Mouse (Mus musculus) liver, embryonic 15.5 days (tissue): ENCODE results near the gene Efcab11. TPM values are rescaled to one million over a fixed set of nuclear protein-coding genes. Genes with fewer than 3 reads are reported as not detected.
A peak's percentile ranks its signal among the peaks of the same experiment; 100 is the strongest.

Experiments
- ATAC-seq: fragments of 200-750 bp; cut with Nextera tagmentation; 2 replicates; pipeline ENCODE4 v1.8.0; 2017; ENCODE audit warnings: moderate number of reproducible peaks, mild to moderate bottlenecking, moderate library complexity; ENCODE audit not compliant: insufficient read depth
- H3K27ac ChIP-seq: fragments of 300-500 bp; sonication (generic); replicated peaks from 2 replicates; pipeline ENCODE4 v1.5.1; 2015; ENCODE audit warnings: mild to moderate bottlenecking, inconsistent platforms
- H3K27me3 ChIP-seq: fragments of 300-500 bp; sonication (generic); 2 replicates; pipeline ENCODE4 v1.6.1; 2015; ENCODE audit warnings: mild to moderate bottlenecking, inconsistent platforms
- H3K36me3 ChIP-seq: fragments of 300-500 bp; sonication (generic); replicated peaks from 2 replicates; pipeline ENCODE4 v1.6.1; 2015; ENCODE audit warnings: moderate library complexity, mild to moderate bottlenecking, inconsistent platforms
- H3K4me1 ChIP-seq: fragments of 300-500 bp; sonication (generic); replicated peaks from 2 replicates; pipeline ENCODE4 v1.6.1; 2015; ENCODE audit warnings: inconsistent platforms
- H3K4me2 ChIP-seq: fragments of 300-500 bp; sonication (generic); 2 replicates; pipeline ENCODE4 v1.6.1; 2015; ENCODE audit warnings: moderate library complexity, mild to moderate bottlenecking, inconsistent platforms
- H3K4me3 ChIP-seq: fragments of 300-500 bp; sonication (generic); replicated peaks from 2 replicates; pipeline ENCODE4 v1.5.1; 2015; ENCODE audit warnings: mild to moderate bottlenecking, inconsistent platforms
- H3K9ac ChIP-seq: fragments of 300-500 bp; sonication (generic); 2 replicates; pipeline ENCODE4 v1.6.1; 2015; ENCODE audit warnings: moderate library complexity, mild to moderate bottlenecking, inconsistent platforms
- H3K9me3 ChIP-seq: fragments of 300-500 bp; sonication (generic); replicated peaks from 2 replicates; pipeline ENCODE4 v1.6.1; 2016; ENCODE audit warnings: inconsistent platforms
- WGBS: fragments of 180-500 bp; shearing (Covaris S2); methylation state at CpG from one replicate; pipeline ENCODE4 v1.1.7; 2015; ENCODE audit warnings: mixed read lengths; ENCODE audit not compliant: insufficient replicate concordance; 5-methylcytosine and 5-hydroxymethylcytosine counted together
- polyA plus RNA-seq: library from polyadenylated mRNA; unstranded; fragments of >200 nt; fragmentation: Nextera tagmentation; extraction: Ambion mirVana; gene quantifications from 2 replicates; pipeline ENCODE4 v1.2.1, GENCODE M21; 2015

Gene Efcab11
- polyA plus RNA-seq, 1 experiment from 2014 or later, result 5.4 TPM

- peaks cover 46% of the 10 kb centered on the region for H3K36me3 ChIP-seq
Observed at GRCm38 (mm10) chr12:99904537-99904936, 20.3 kb upstream of the Efcab11 start.

DNA sequence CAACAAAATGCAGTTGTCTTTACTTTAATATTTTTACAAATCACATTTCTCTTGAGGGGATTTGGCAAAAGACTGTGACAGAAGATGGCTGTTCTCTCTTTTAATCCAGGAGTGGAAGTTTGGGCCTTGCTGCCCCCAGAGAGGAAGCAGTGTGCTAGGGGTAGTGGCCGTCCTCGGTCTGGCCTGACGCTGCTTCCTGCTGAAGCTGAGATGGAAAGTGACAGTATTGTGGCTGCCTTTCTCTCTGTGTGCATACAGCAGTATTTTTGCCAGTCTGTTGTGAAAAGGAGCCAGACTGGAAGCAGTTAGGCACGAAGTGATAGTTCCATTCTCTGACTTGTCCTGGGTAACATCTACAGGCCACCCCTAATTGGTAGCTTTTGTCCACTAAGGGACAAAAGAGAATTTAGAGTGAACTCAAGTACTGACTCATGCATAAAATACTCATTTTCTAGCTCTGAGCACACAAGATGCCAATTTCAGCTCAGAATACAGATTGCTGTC lies 18.7 kb upstream of the Efcab11 start:
- Histone ChIP-seq H3K9ac (no peak overlapping the region), H3K36me3 (peaks cover 48% of the 10 kb centered on the region), H3K4me3 (no peak overlapping the region), H3K4me2 (no peak overlapping the region), H3K4me1 (no peaks in the 10 kb centered on the region), H3K27me3 (no peaks in the 10 kb centered on the region), H3K27ac (no peak overlapping the region), H3K9me3 (no peaks in the 10 kb centered on the region)
- ATAC-seq, result no peak
- 53% methylated on average over 4 of the region's 4 CpGs for WGBS

More at GRCm38 (mm10) chr12:99904537-99904936, 20.3 kb upstream of the Efcab11 start:
- Histone ChIP-seq H3K9me3 (no peaks in the 10 kb centered on the region), H3K4me1 (no peaks in the 10 kb centered on the region), H3K9ac (no peak overlapping the region), H3K4me3 (no peak overlapping the region), H3K27me3 (no peaks in the 10 kb centered on the region), H3K4me2 (no peak overlapping the region), H3K27ac (no peak overlapping the region)
- WGBS, result 85% methylated on average over 5 of the region's 5 CpGs
- ATAC-seq, result no peak

DNA sequence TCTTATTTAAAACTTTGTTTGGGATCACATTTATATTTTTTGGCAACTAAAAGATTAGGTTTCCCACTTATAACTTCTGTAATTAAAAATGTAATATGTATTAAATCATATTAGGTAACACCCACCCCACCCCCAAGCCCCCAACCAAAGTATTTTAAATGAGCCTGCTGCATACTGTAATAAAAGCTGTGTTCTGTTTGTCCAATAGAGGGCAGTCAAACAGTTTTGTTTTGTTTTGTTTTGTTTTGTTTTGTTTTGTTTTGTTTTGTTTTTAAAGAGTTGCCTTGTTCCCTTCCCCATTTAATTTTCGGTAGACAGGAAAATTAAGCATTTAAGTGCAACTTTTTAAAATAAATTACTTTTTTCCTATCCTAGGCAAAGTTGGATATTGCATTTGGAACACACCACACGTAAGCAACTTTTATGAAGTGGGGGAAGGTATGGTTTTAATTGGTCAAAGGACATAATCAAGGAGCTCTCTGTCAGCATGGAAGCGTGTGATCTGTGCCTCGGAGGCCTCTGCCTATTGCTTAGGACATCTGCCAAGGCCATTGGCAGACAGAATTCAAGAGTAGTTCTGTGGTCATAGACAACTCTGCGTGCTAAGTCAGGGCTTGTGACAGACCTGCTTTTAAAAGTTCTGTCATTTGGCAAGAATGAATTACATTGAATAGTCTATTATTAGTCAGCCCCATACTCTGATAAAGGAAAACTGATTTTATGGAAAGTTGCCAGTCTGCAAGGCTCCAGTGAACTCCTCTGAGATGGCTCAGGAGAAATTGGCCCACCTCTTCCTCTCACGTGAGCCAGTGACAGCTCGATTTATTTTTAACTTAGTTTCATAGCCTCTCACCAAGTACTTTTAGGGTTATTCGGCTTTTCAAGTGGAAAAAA lies 18.0 kb upstream of the Efcab11 start:
- Histone ChIP-seq H3K9me3 (no peaks in the 10 kb centered on the region), H3K9ac (no peak overlapping the region), H3K4me2 (no peak overlapping the region), H3K27ac (no peak overlapping the region), H3K4me3 (no peak overlapping the region), H3K36me3 (peaks cover 48% of the 10 kb centered on the region), H3K27me3 (no peaks in the 10 kb centered on the region), H3K4me1 (no peaks in the 10 kb centered on the region)
- ATAC-seq, result no peak
- WGBS, result 60% methylated on average over 8 of the region's 8 CpGs

GRCm38 (mm10) chr12:99899991-99900390 lies 15.8 kb upstream of the Efcab11 start:
- 24% methylated on average over 3 of the region's 3 CpGs for WGBS
- peaks cover 50% of the 10 kb centered on the region for H3K36me3 ChIP-seq

DNA sequence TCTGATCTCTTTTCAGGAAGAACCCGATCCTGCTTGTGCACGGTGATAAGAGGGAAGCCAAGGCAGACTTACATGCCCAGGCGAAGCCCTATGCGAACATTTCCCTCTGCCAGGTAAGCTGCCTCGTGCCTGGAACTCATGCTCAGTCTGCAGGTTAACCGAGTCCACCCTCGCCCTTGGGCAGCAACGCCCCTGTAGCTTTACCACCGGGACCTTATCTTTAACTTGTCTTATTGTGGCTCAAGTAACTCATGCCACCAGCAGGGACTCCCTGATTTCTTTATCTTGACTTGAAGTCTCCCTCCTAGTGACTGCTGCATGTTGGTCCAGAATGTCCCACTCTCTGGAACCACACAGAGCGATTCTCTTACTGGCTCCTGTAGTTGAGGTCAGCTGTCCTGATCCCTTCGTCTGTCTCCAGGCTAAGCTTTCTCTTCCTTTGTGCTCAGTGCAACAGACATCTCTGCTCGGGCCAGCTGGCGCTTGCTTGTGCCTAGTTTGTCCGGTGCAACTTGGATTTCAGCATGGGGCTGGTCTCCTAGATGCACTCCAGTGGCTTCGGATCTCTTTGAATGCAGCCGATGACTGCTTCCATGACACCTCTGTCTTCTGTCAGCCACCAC lies 14.1 kb upstream of the Efcab11 start:
- H3K27me3 ChIP-seq, result no peaks in the 10 kb centered on the region
- no peak overlapping the region for H3K27ac ChIP-seq
- H3K4me1 ChIP-seq, result no peaks in the 10 kb centered on the region
- H3K36me3 ChIP-seq, result peaks cover 42% of the 10 kb centered on the region
- H3K9me3 ChIP-seq, result no peaks in the 10 kb centered on the region
- H3K4me2 ChIP-seq, result no peak overlapping the region
- WGBS, result 65% methylated on average over 16 of the region's 16 CpGs
- no peak overlapping the region for H3K9ac ChIP-seq
- no peak overlapping the region for H3K4me3 ChIP-seq
- ATAC-seq, result no peak

More at GRCm38 (mm10) chr12:99899991-99900390, 15.8 kb upstream of the Efcab11 start:
- no peak for ATAC-seq
- Histone ChIP-seq H3K4me1 (no peaks in the 10 kb centered on the region), H3K9ac (no peak overlapping the region), H3K27me3 (no peaks in the 10 kb centered on the region), H3K4me3 (no peak overlapping the region), H3K9me3 (no peaks in the 10 kb centered on the region), H3K4me2 (no peak overlapping the region), H3K27ac (no peak overlapping the region)

DNA sequence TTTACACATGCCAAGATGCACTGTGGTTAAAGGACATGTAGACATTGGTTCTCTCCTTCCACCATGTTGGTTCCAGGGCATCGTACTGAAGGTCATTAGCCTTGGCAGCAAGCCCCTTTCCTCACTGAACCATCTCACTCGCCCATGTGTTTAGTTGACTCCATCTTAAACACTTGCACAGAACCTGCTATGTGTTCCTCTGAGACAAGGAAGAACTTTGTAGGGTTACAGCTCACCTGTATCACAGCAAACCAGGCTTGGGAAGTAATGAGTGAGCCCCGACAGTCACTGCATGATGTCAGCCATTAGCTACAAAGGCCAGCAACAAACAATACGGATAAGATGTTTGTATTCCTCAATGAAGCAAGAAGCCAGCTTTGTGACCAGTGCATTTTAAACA lies 13.6 kb upstream of the Efcab11 start:
- Histone ChIP-seq H3K4me2 (no peak overlapping the region), H3K9me3 (no peaks in the 10 kb centered on the region), H3K4me3 (no peak overlapping the region), H3K9ac (no peak overlapping the region), H3K27ac (no peak overlapping the region), H3K27me3 (no peaks in the 10 kb centered on the region), H3K36me3 (peaks cover 39% of the 10 kb centered on the region), H3K4me1 (no peaks in the 10 kb centered on the region)
- ATAC-seq, result no peak
- WGBS, result 74% methylated on average over 4 of the region's 4 CpGs

DNA sequence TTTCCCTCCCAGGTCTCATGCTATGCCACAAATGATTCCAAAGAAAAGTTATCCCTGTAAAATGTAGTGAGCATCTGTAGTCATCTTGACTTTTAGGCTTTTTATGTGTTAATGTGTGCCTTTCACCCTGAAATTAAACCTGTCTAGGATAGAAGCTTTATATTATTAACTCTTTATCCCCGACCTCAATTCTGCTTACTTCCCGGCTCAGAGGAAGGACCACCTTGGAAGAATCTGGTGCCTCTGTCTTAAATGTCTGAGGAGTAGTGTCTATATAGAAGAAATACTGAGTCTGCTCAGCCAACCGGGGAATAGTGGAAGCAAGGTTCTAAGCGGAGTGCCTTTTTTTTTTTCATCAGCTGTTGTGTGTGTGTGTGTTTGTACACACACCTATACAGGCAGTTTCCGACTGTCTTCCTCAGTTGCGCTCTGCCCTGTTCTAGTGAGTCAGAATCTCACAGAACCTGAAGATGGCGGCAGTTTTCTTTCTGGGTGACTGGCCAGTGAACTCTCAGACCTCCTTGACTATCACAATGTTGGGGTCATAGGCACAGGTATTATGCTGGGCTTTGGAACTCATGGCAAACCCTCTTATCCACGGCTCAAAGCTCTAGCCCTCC lies 1.2 kb upstream of the Efcab11 start:
- Histone ChIP-seq H3K4me1 (peaks cover 31% of the 10 kb centered on the region), H3K4me3 (peak overlapping the region; percentile 81), H3K9me3 (no peaks in the 10 kb centered on the region), H3K27me3 (no peaks in the 10 kb centered on the region), H3K4me2 (peak overlapping the region; percentile 99), H3K9ac (peak overlapping the region; percentile 82), H3K36me3 (0 out of 2 replicates have a peak, but pooled peaks cover 3% of the 10 kb centered on the region), H3K27ac (no peak overlapping the region; the same call in 1 of the 2 replicates)
- WGBS, result 50% methylated on average over 8 of the region's 8 CpGs
- no peak for ATAC-seq

DNA sequence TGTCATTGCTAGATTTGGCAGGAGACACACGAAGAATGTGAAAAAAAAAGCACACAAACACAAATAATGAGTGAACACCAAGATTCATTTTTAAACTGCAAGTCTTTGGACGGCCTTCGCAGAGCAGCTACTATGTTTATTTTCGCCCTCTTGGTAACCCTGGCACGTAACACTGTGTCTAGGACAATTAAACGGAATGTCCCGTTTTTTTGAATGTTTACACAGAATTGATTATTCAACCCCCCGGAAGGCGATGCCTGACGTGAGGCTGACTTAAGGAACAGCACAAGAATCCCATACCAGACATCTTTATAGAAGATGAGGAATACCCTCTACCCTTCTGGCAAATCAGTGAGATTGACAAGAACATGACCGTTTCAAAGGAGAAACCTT lies 530 bp downstream of the Efcab11 start:
- Histone ChIP-seq H3K9ac (peak overlapping the region; percentile 82), H3K27ac (peak overlapping the region; percentile 93), H3K4me3 (peak overlapping the region; percentile 81), H3K4me2 (peak overlapping the region; percentile 99), H3K27me3 (no peaks in the 10 kb centered on the region), H3K36me3 (0 out of 2 replicates have a peak, but pooled peaks cover 3% of the 10 kb centered on the region), H3K9me3 (no peaks in the 10 kb centered on the region), H3K4me1 (peaks cover 31% of the 10 kb centered on the region)
- WGBS, result 1% methylated on average over 11 of the region's 11 CpGs
- ATAC-seq, result 0 out of 2 replicates have a peak, but pooled peaks have one; percentile 13

GRCm38 (mm10) chr12:99883000-99883712 lies 1.1 kb downstream of the Efcab11 start:
- under 1% methylated on average over 38 of the region's 38 CpGs for WGBS
- peak overlapping the region; percentile 82 for H3K9ac ChIP-seq
- peaks cover 31% of the 10 kb centered on the region for H3K4me1 ChIP-seq
- H3K4me3 ChIP-seq, result peak overlapping the region; percentile 81
- H3K27me3 ChIP-seq, result no peaks in the 10 kb centered on the region
- no peaks in the 10 kb centered on the region for H3K9me3 ChIP-seq
- H3K36me3 ChIP-seq, result 0 out of 2 replicates have a peak, but pooled peaks cover 3% of the 10 kb centered on the region
- H3K27ac ChIP-seq, result peak overlapping the region; percentile 93
- ATAC-seq, result peak; percentile 86
- H3K4me2 ChIP-seq, result peak overlapping the region; percentile 99

DNA sequence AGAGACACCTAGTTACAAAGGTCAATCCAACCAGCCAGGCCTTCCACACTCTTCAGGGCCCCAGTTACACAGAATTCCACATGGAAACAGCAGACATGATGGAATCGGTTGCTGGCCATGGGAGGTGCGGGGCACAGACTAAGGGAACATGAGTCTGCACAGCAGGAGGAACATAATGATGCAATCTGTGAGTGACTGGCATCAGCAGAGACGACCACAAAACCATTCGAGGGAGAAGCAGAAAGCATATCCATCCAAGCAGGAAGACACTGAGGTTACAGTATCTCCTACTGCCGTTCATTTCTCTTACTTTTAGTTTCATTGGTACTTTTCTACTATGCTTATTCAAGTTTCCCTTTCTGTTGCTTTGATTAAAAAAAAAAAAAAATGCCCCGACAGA lies 9.6 kb downstream of the Efcab11 start:
- WGBS, result 31% methylated on average over 6 of the region's 6 CpGs
- peaks cover 5% of the 10 kb centered on the region; the same call in 1 of the 2 replicates for H3K4me1 ChIP-seq
- no peaks in the 10 kb centered on the region for H3K9me3 ChIP-seq
- no peaks in the 10 kb centered on the region for H3K36me3 ChIP-seq
- no peak overlapping the region for H3K9ac ChIP-seq
- H3K27ac ChIP-seq, result no peak overlapping the region
- no peaks in the 10 kb centered on the region for H3K27me3 ChIP-seq
- no peak overlapping the region for H3K4me3 ChIP-seq
- ATAC-seq, result no peak
- H3K4me2 ChIP-seq, result no peak overlapping the region
